ENCODE assay signal across 9 mouse cellular contexts in genomic region chr8:47370421-47371080, GRCm38 (mm10).
DNase-seq lines count a peak whose midpoint lies in the region; ATAC-seq and TF ChIP-seq lines count a peak whose summit lies in the region.
"Had no signal": no experiment of that assay in that cellular context is flagged by ENCODE, and none has a peak within 500 bp of the region (broad histone marks: within the 10 kb centered on the region; RNA-seq: fewer than 3 reads in every experiment).

No protein-coding gene starts in this region.

- H3K79me2 ChIP-seq in CH12.LX (replicated peaks; ENCODE audit: control insufficient read depth, extremely low read depth, insufficient read depth, poor library complexity, severe bottlenecking), result no peaks in the 10 kb centered on the region

- in situ Hi-C loops in CH12.LX (cut with MboI; ENCODE audit: low pct_ligation_motif_present, low pct_unique_long_range_greater_than_20kb, low sequenced_read_pairs), result loop anchor here (10.0 kb wide), 1 partner anchor 706 kb away; no protein-coding TSS in a partner anchor

- no peak for TF ChIP-seq EP300 in CH12.LX (IDR thresholded peaks at IDR 0.05; ENCODE audit: low read length)

- peaks cover 0 to 18% of the 10 kb centered on the region in 2 experiments; a peak in 2 of 4 replicates for H3K4me1 ChIP-seq in CH12.LX (ENCODE audit: control insufficient read depth in 1 of 2, insufficient read depth in 2 of 2)
- H3K4me1 ChIP-seq in forebrain, embryonic 10.5 days, result peaks cover 31% of the 10 kb centered on the region
- peaks cover 5% of the 10 kb centered on the region; the same call in 1 of the 2 replicates for H3K4me1 ChIP-seq in lung, embryonic 16.5 days (replicated peaks; ENCODE audit: control insufficient read depth, insufficient read depth, low read length)

- no peak overlapping the region for H3K27ac ChIP-seq in CH12.LX (ENCODE audit: insufficient read depth, low read depth)
- 0 out of 2 replicates have a peak overlapping the region, but pooled peaks have one; percentile 30 for H3K27ac ChIP-seq in forebrain, embryonic 10.5 days
- H3K27ac ChIP-seq in lung, embryonic 16.5 days (ENCODE audit: low read length), result no peak overlapping the region
- H3K27ac ChIP-seq: heart, embryonic 15.5 days had no signal

- H3K4me3 ChIP-seq in CH12.LX (replicated peaks in 1 of 3; ENCODE audit: low read depth in 2 of 3, low read length in 2 of 3, poor library complexity in 1 of 3), result peak overlapping the region in 2 of 3 experiments; percentile 16 to 47
- H3K4me3 ChIP-seq in forebrain, embryonic 10.5 days, result no peak overlapping the region
- H3K4me3 ChIP-seq in lung, embryonic 16.5 days (ENCODE audit: low read length), result no peak overlapping the region
- H3K4me3 ChIP-seq: heart, embryonic 15.5 days had no signal

- peak overlapping the region; percentile 99 for H3K4me2 ChIP-seq in CH12.LX (ENCODE audit: insufficient read depth, low read depth, poor library complexity, severe bottlenecking)
- H3K4me2 ChIP-seq in lung, embryonic 16.5 days (ENCODE audit: low read depth, low read length), result no peak overlapping the region
- H3K4me2 ChIP-seq: heart, embryonic 15.5 days had no signal

- no peak for TF ChIP-seq POLR2A in CH12.LX (IDR thresholded peaks at IDR 0.05; ENCODE audit: low read depth, low read length)

- intact Hi-C loops in heart, postnatal 36 days (cut with DNase I), result loop anchor here (1.0 to 10.0 kb wide), 4 partner anchors 304 to 698 kb away; partner anchors contain the start of gene Ing2

- no peaks in the 10 kb centered on the region for H3K9me3 ChIP-seq in CH12.LX (replicated peaks; ENCODE audit: low read length)
- 0 out of 2 replicates have a peak, but pooled peaks cover 6% of the 10 kb centered on the region for H3K9me3 ChIP-seq in forebrain, embryonic 10.5 days
- H3K9me3 ChIP-seq in lung, embryonic 16.5 days (ENCODE audit: control insufficient read depth, low read length), result no peaks in the 10 kb centered on the region
- H3K9me3 ChIP-seq: heart, embryonic 15.5 days had no signal

- dilution Hi-C loops in CH12.LX (cut with MboI; ENCODE audit: extremely low pct_ligation_motif_present, extremely low pct_unique_long_range_greater_than_20kb, low sequenced_read_pairs), result no loop called here

- no peaks in the 10 kb centered on the region for H3K27me3 ChIP-seq in CH12.LX (replicated peaks)
- no peaks in the 10 kb centered on the region for H3K27me3 ChIP-seq in forebrain, embryonic 10.5 days (ENCODE audit: poor library complexity, severe bottlenecking)
- no peaks in the 10 kb centered on the region for H3K27me3 ChIP-seq in lung, embryonic 16.5 days (ENCODE audit: control insufficient read depth, insufficient read depth, low read depth, low read length)

- peak; percentile 75 for ATAC-seq in lung, embryonic 16.5 days (ENCODE audit: low read depth)

- no peaks in the 10 kb centered on the region for H3K36me3 ChIP-seq in CH12.LX (replicated peaks in 1 of 2; ENCODE audit: control insufficient read depth in 1 of 2, insufficient read depth in 1 of 2, low read length in 1 of 2)
- no peaks in the 10 kb centered on the region for H3K36me3 ChIP-seq in forebrain, embryonic 10.5 days (replicated peaks)
- no peaks in the 10 kb centered on the region for H3K36me3 ChIP-seq in lung, embryonic 16.5 days (ENCODE audit: control insufficient read depth, insufficient read depth, low read length)
- H3K36me3 ChIP-seq: heart, embryonic 15.5 days had no signal

- peak; percentile 91 for TF ChIP-seq RAD21 in CH12.LX (IDR thresholded peaks at IDR 0.05; ENCODE audit: low read depth, low read length)

- DNase-seq in CH12.LX (ENCODE audit: extremely low read depth), result peak; percentile 85
- DNase-seq in brain, adult 2 months (ENCODE audit: low read depth, low spot score), result peak; percentile 94
- DNase-seq in forebrain, embryonic 10.5 days (ENCODE audit: extremely low spot score, low spot score), result peak; percentile 85
- DNase-seq in heart, postnatal 36 days, result peak; percentile 79 to 80
- DNase-seq in layer of hippocampus, adult 18-20 months (ENCODE audit: low spot score in 2 of 2), result peak; percentile 84 to 92
- peak; percentile 70 for DNase-seq in ovary, postnatal 14 days (ENCODE audit: low spot score)
- DNase-seq in thymus, postnatal 36 days, result peak; percentile 62 to 66

- H3K9ac ChIP-seq in CH12.LX (ENCODE audit: insufficient read depth, low read depth), result peak overlapping the region; percentile 53; the same call in 1 of the 2 replicates
- no peak overlapping the region for H3K9ac ChIP-seq in lung, embryonic 16.5 days (ENCODE audit: low read length)
- H3K9ac ChIP-seq: heart, embryonic 15.5 days had no signal

- TF ChIP-seq CTCF in CH12.LX (conservative IDR thresholded peaks at IDR 0.05 in 1 of 2, IDR thresholded peaks at IDR 0.05 in 1 of 2; ENCODE audit: low read depth in 2 of 2, low read length in 2 of 2), result peak; percentile 62 to 93

- 32% methylated on average over 15 of the region's 15 CpGs for WGBS in forebrain, embryonic 10.5 days
- 28% methylated on average over 15 of the region's 15 CpGs for WGBS in lung, embryonic 16.5 days

TF ChIP-seq in CH12.LX, 34 proteins besides CTCF, POLR2A, EP300 and RAD21:
- TF ChIP-seq CHD1 (IDR thresholded peaks at IDR 0.05; ENCODE audit: low read depth, low read length) (no peak), HCFC1 (IDR thresholded peaks at IDR 0.05; ENCODE audit: low read depth, low read length) (0 out of 2 replicates have a peak, but pooled peaks have one; percentile 6), TCF12 (IDR thresholded peaks at IDR 0.05; ENCODE audit: low read depth, low read length) (no peak), ELF1 (IDR thresholded peaks at IDR 0.05; ENCODE audit: low read depth, low read length) (peak; percentile 72), TBP (conservative IDR thresholded peaks at IDR 0.05; ENCODE audit: low read depth, low read length) (no peak), MXI1 (IDR thresholded peaks at IDR 0.05; ENCODE audit: low read depth, low read length) (0 out of 2 replicates have a peak, but pooled peaks have one; percentile 57), NELFE (IDR thresholded peaks at IDR 0.05; ENCODE audit: low read depth, low read length) (peak; percentile 14; the same call in 1 of the 2 replicates), KAT2A (IDR thresholded peaks at IDR 0.05; ENCODE audit: insufficient replicate concordance, low read length) (no peak), MYC (IDR thresholded peaks at IDR 0.05; ENCODE audit: low read depth, low read length) (peak; percentile 32; the same call in 1 of the 2 replicates), MAFK (IDR thresholded peaks at IDR 0.05; ENCODE audit: insufficient replicate concordance, low read length) (no peak), JUND (conservative IDR thresholded peaks at IDR 0.05; ENCODE audit: low read depth, low read length) (no peak), SMC3 (IDR thresholded peaks at IDR 0.05; ENCODE audit: low read depth, low read length) (peak; percentile 92), ZMIZ1 (IDR thresholded peaks at IDR 0.05; ENCODE audit: low read depth, low read length) (no peak), UBTF (IDR thresholded peaks at IDR 0.05; ENCODE audit: low read depth, low read length) (no peak), MEF2A (IDR thresholded peaks at IDR 0.05; ENCODE audit: borderline replicate concordance, low read depth, low read length) (peak; percentile 44; the same call in 1 of the 2 replicates), E2F4 (IDR thresholded peaks at IDR 0.05; ENCODE audit: insufficient replicate concordance, low read depth, low read length) (no peak), POLR2AphosphoS2 (IDR thresholded peaks at IDR 0.05; ENCODE audit: low read depth, low read length) (no peak), GABPA (IDR thresholded peaks at IDR 0.05; ENCODE audit: insufficient replicate concordance, low read depth, low read length) (no peak), ZKSCAN1 (IDR thresholded peaks at IDR 0.05; ENCODE audit: borderline replicate concordance, low read depth, low read length) (no peak), ZNF384 (IDR thresholded peaks at IDR 0.05; ENCODE audit: low read depth, low read length) (no peak), PAX5 (IDR thresholded peaks at IDR 0.05; ENCODE audit: low read length) (no peak), NRF1 (IDR thresholded peaks at IDR 0.05; ENCODE audit: low read depth, low read length) (0 out of 2 replicates have a peak, but pooled peaks have one; percentile 16), USF1 (IDR thresholded peaks at IDR 0.05; ENCODE audit: low read depth, low read length) (no peak), IRF4 (IDR thresholded peaks at IDR 0.05; ENCODE audit: low read depth, low read length) (peak; percentile 39; the same call in 1 of the 2 replicates), ZC3H11A (IDR thresholded peaks at IDR 0.05; ENCODE audit: low read depth, low read length) (peak; percentile 80), CHD2 (IDR thresholded peaks at IDR 0.05; ENCODE audit: low read length) (0 out of 2 replicates have a peak, but pooled peaks have one; percentile 25), JUN (IDR thresholded peaks at IDR 0.05; ENCODE audit: insufficient read depth, low read depth, low read length) (no peak), BHLHE40 (IDR thresholded peaks at IDR 0.05; ENCODE audit: low read depth, low read length) (no peak), USF2 (conservative IDR thresholded peaks at IDR 0.05; ENCODE audit: low read depth, low read length) (no peak), ETS1 (conservative IDR thresholded peaks at IDR 0.05; ENCODE audit: low read depth, low read length) (no peak), RCOR1 (conservative IDR thresholded peaks at IDR 0.05; ENCODE audit: low read depth, low read length) (peak; percentile 57; the same call in 1 of the 2 replicates), SIN3A (IDR thresholded peaks at IDR 0.05; ENCODE audit: low read length) (peak; percentile 66; the same call in 1 of the 2 replicates), MAX (IDR thresholded peaks at IDR 0.05; ENCODE audit: low read length) (no peak), MAZ (IDR thresholded peaks at IDR 0.05; ENCODE audit: low read depth, low read length) (no peak)
TF ChIP-seq in CH12.LX: peak in this region for 13.

Comparison
In these comparisons a context has a peak if more than half of its experiments do, and no peak if none do; other contexts are left out.
1. H3K4me3 ChIP-seq: peak in CH12.LX (2 of 3); none in forebrain, embryonic 10.5 days (single experiment) and lung, embryonic 16.5 days (single experiment).
2. Peak in every context shown above with its lines, with median percentiles within 50 percentile points of each other: DNase-seq.